Mouse (Mus musculus) kidney, adult 2 months (tissue): ENCODE results near the gene Rhag.

Experiments
- CTCF ChIP-seq: fragments of 200-500 bp; conservative IDR thresholded peaks from 2 replicates; pipeline ENCODE4 v1.5.1; 2011; ENCODE audit warnings: low read depth, mild to moderate bottlenecking, control low read depth, low read length, moderate library complexity, mixed read lengths; ENCODE audit not compliant: insufficient read depth, insufficient read length
- POLR2A ChIP-seq: fragments of 200-500 bp; IDR thresholded peaks from one replicate; pipeline ENCODE4 v1.6.1; 2011; ENCODE audit warnings: low read depth, low read length, control low read depth

DNA sequence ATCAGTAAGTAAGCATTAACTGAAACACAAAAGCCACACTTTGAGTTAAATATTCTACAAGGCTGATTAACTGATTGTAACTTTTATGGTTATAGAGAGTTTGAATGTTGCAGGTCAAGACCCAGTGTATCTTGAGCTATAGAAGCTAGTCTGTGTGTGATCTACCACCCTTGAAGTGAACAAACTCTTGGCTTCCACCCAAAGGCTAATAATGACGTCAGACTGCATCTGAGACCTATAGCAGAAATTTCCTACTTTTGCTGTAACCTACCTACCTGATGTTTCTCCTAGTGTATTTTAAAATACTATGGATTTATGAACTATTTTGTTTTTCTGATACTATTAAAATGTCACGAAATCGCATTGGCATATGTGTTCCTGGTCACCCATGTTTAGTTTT lies 63.8 kb downstream of the Rhag start:
- TF ChIP-seq POLR2A, result no peak
- TF ChIP-seq CTCF, result no peak
